Mouse (Mus musculus): ENCODE results near the gene Zbtb5.
"Not testable (repeated sequence)": the region's sequence is repeated elsewhere in the genome, so short reads cannot be mapped to it uniquely, and the experiment has no call there.

Gene Zbtb5

GRCm38 (mm10) chr4:45012105-45012975 lies at the start of gene Zbtb5:
Gene Zbtb5, minus strand, starts transcription at chr4:45012412.
- peak; percentile 100 for DNase-seq (ENCODE audit: low read depth, low spot score)

GRCm38 (mm10) chr4:45055451-45055850 lies 43.2 kb upstream of the Zbtb5 start:
- DNase-seq (ENCODE audit: low read depth, low spot score): no peak

- DNase-seq (ENCODE audit: low read depth, low spot score): no peak
Observed at GRCm38 (mm10) chr4:45054862-45055261, 42.6 kb upstream of the Zbtb5 start.

GRCm38 (mm10) chr4:45047956-45048355 lies 35.7 kb upstream of the Zbtb5 start:
- no peak for DNase-seq (ENCODE audit: low read depth, low spot score)

- no peak for DNase-seq (ENCODE audit: low read depth, low spot score)
Observed at GRCm38 (mm10) chr4:45047286-45047887, 35.2 kb upstream of the Zbtb5 start.

- DNase-seq (ENCODE audit: low read depth, low spot score): no peak
Observed at GRCm38 (mm10) chr4:45046679-45047078, 34.5 kb upstream of the Zbtb5 start.

- no peak for DNase-seq (ENCODE audit: low read depth, low spot score)
Observed at GRCm38 (mm10) chr4:45040795-45041194, 28.6 kb upstream of the Zbtb5 start.

GRCm38 (mm10) chr4:45039546-45039945 lies 27.3 kb upstream of the Zbtb5 start:
- not testable (repeated sequence) for DNase-seq (ENCODE audit: low read depth, low spot score)

GRCm38 (mm10) chr4:45038879-45039278 lies 26.7 kb upstream of the Zbtb5 start:
- DNase-seq (ENCODE audit: low read depth, low spot score): peak; percentile 31

GRCm38 (mm10) chr4:45037455-45038410 lies 25.5 kb upstream of the Zbtb5 start:
- DNase-seq (ENCODE audit: low read depth, low spot score): no peak

- no peak for DNase-seq (ENCODE audit: low read depth, low spot score)
Observed at GRCm38 (mm10) chr4:45036571-45036970, 24.4 kb upstream of the Zbtb5 start.

GRCm38 (mm10) chr4:45036048-45036447 lies 23.8 kb upstream of the Zbtb5 start:
- DNase-seq (ENCODE audit: low read depth, low spot score): no peak

GRCm38 (mm10) chr4:45034693-45035628 lies 22.7 kb upstream of the Zbtb5 start:
- no peak for DNase-seq (ENCODE audit: low read depth, low spot score)

GRCm38 (mm10) chr4:45032586-45032985 lies 20.4 kb upstream of the Zbtb5 start:
- DNase-seq (ENCODE audit: low read depth, low spot score): no peak

- no peak for DNase-seq (ENCODE audit: low read depth, low spot score)
Observed at GRCm38 (mm10) chr4:45026459-45026858, 14.2 kb upstream of the Zbtb5 start.

- DNase-seq (ENCODE audit: low read depth, low spot score): peak; percentile 15
Observed at GRCm38 (mm10) chr4:45019009-45019408, 6.8 kb upstream of the Zbtb5 start.

GRCm38 (mm10) chr4:45018452-45018980 lies 6.3 kb upstream of the Zbtb5 start, which contains the start of gene Polr1e:
Gene Polr1e, plus strand, starts transcription at chr4:45018583.
- peak; percentile 92 for DNase-seq (ENCODE audit: low read depth, low spot score)

GRCm38 (mm10) chr4:45015615-45016014 lies 3.4 kb upstream of the Zbtb5 start:
- peak; percentile 66 for DNase-seq (ENCODE audit: low read depth, low spot score)

- no peak for DNase-seq (ENCODE audit: low read depth, low spot score)
Observed at GRCm38 (mm10) chr4:45013537-45013936, 1.3 kb upstream of the Zbtb5 start.

GRCm38 (mm10) chr4:45013031-45013431 lies 819 bp upstream of the Zbtb5 start:
- peak; percentile 72 for DNase-seq (ENCODE audit: low read depth, low spot score)
